Mouse (Mus musculus): ENCODE results near the gene Bahcc1.

GRCm38 (mm10) chr11:120251950-120252308 is 19.2 kb downstream of the Bahcc1 start:
- TF ChIP-seq CTCF (conservative IDR thresholded peaks at IDR 0.05; ENCODE audit: low read length) (no peak), POU5F1 (IDR thresholded peaks at IDR 0.05; ENCODE audit: borderline replicate concordance, low read length) (no peak)

All from E14TG2a.4 (cell line).